ENCODE assay signal across 29 mouse cellular contexts in the genomic region with DNA sequence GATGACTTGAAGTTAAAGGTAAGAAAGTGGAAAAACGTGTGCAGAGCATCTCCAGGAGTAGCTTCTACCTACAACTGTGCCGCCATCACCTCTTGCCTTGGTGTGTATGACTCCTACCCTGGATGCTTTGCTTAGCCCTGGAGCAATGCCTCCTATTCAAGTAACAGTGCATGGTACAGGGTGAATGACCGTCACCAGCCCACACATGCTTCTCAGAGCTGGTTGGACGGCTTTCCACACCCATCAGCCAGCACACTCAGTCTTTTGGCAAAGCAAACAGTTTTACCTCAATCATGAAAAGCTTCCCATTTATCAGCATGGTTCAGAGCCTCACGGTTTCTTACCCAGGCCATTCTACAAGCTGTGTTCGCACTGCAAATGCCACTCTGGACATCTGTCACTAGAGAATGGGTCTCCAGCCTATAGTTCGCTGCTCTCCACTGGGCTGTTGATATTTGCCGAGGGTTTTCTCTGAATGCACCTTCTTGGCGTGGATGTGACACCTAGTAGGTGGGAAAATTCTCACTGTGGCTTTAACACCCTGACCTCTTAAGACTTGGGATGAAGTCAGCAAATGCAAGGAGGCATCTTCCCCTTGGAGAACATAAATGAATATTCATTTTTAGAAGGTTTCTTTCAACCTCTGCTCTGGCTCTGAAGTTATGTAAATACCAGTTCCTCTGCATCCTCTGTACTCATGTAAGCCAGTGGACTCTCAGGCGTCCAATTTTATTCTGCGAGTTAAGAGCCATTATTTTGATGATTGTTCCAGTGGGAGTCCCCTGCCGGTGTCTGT. TPM values are rescaled to one million over a fixed set of nuclear protein-coding genes. Genes with fewer than 3 reads are reported as not detected.
"Had no signal": no experiment of that assay in that cellular context is flagged by ENCODE, and none has a peak within 500 bp of the region (broad histone marks: within the 10 kb centered on the region; RNA-seq: fewer than 3 reads in every experiment).

No protein-coding gene starts in this region.

RNA-seq across cellular contexts. Expression of a gene that starts 23.3 kb away (rescaled TPM):
- total RNA-seq: heart, postnatal 10 days; heart, postnatal 14 days; heart, postnatal 25 days; heart, postnatal 36 days; heart, postnatal 4 days; hematopoietic stem cell, adult 5-6 weeks; layer of hippocampus, postnatal 25 days had no signal
- polyA plus RNA-seq: heart, embryonic 11.5 days; heart, embryonic 14.5 days; heart, embryonic 15.5 days; hindbrain, embryonic 11.5 days; intestine, embryonic 16.5 days; kidney, embryonic 14.5 days had no signal

RNA-seq across cellular contexts. Expression of a gene that starts 23.4 kb away (rescaled TPM):
- total RNA-seq: heart, postnatal 10 days; heart, postnatal 14 days; heart, postnatal 25 days; heart, postnatal 36 days; heart, postnatal 4 days; hematopoietic stem cell, adult 5-6 weeks; hindbrain, postnatal 0 days had no signal
- polyA plus RNA-seq: heart, embryonic 10.5 days; heart, embryonic 11.5 days; heart, embryonic 12.5 days; heart, embryonic 13.5 days; heart, embryonic 14.5 days; heart, embryonic 15.5 days; heart, postnatal 0 days; hindbrain, embryonic 10.5 days; hindbrain, embryonic 11.5 days; hindbrain, embryonic 12.5 days; hindbrain, embryonic 13.5 days; hindbrain, embryonic 14.5 days; hindbrain, embryonic 16.5 days; inflammation-experienced regulatory T-cells, adult 6 months; intestine, embryonic 14.5 days; intestine, embryonic 15.5 days; intestine, embryonic 16.5 days; intestine, postnatal 0 days; kidney, embryonic 14.5 days; kidney, embryonic 16.5 days; large intestine, adult 2 months had no signal
